Mouse (Mus musculus): ENCODE results near the gene Yif1a. TPM values are rescaled to one million over a fixed set of nuclear protein-coding genes. Genes with fewer than 3 reads are reported as not detected.

The Yif1a gene
- polyA plus RNA-seq, 1 experiment from 2014 or later, result 110 TPM

GRCm38 (mm10) chr19:5050047-5050905 lies 38.1 kb upstream of the Yif1a start, which contains the start of gene Rin1:
Rin1 (plus strand) TSS chr19:5050481.
- WGBS, result 18% methylated on average over 14 of the region's 14 CpGs
- H3K27ac ChIP-seq (ENCODE audit: low read length), result peak within 1 kb of the TSS; percentile 71

GRCm38 (mm10) chr19:5051031-5051430 lies 37.3 kb upstream of the Yif1a start:
- Histone ChIP-seq H3K9me3 (replicated peaks; ENCODE audit: control insufficient read depth, low read length) (no peaks in the 10 kb centered on the region), H3K4me2 (ENCODE audit: low read depth, low read length) (peak overlapping the region; percentile 58), H3K4me1 (ENCODE audit: control insufficient read depth, insufficient read depth, low read length) (peaks cover 19% of the 10 kb centered on the region), H3K36me3 (ENCODE audit: control insufficient read depth, insufficient read depth, low read length) (0 out of 2 replicates have a peak, but pooled peaks cover 3% of the 10 kb centered on the region), H3K27me3 (ENCODE audit: control insufficient read depth, insufficient read depth, low read length) (peaks cover 10% of the 10 kb centered on the region), H3K9ac (ENCODE audit: low read length) (peak overlapping the region; percentile 64), H3K27ac (ENCODE audit: low read length) (peak overlapping the region; percentile 51), H3K4me3 (replicated peaks; ENCODE audit: low read length) (peak overlapping the region; percentile 45)
- ATAC-seq (ENCODE audit: insufficient read depth, low FRiP score), result peak; percentile 52; the same call in 1 of the 2 replicates
- 12% methylated on average over 17 of the region's 17 CpGs for WGBS

More at GRCm38 (mm10) chr19:5050047-5050905, 38.1 kb upstream of the Yif1a start, which contains the start of gene Rin1:
- ATAC-seq (ENCODE audit: insufficient read depth, low FRiP score), result peak; percentile 70; the same call in 1 of the 2 replicates
- Histone ChIP-seq H3K4me1 (ENCODE audit: control insufficient read depth, insufficient read depth, low read length) (peaks cover 19% of the 10 kb centered on the region), H3K36me3 (ENCODE audit: control insufficient read depth, insufficient read depth, low read length) (0 out of 2 replicates have a peak, but pooled peaks cover 3% of the 10 kb centered on the region), H3K9me3 (replicated peaks; ENCODE audit: control insufficient read depth, low read length) (no peaks in the 10 kb centered on the region), H3K4me2 (ENCODE audit: low read depth, low read length) (peak within 1 kb of the TSS; percentile 58), H3K4me3 (replicated peaks; ENCODE audit: low read length) (peak within 1 kb of the TSS; percentile 45), H3K9ac (ENCODE audit: low read length) (peak within 1 kb of the TSS; percentile 64), H3K27me3 (ENCODE audit: control insufficient read depth, insufficient read depth, low read length) (peaks cover 10% of the 10 kb centered on the region)

GRCm38 (mm10) chr19:5051515-5051914 lies 36.8 kb upstream of the Yif1a start:
- Histone ChIP-seq H3K4me1 (ENCODE audit: control insufficient read depth, insufficient read depth, low read length) (peaks cover 22% of the 10 kb centered on the region), H3K36me3 (ENCODE audit: control insufficient read depth, insufficient read depth, low read length) (0 out of 2 replicates have a peak, but pooled peaks cover 3% of the 10 kb centered on the region), H3K27ac (ENCODE audit: low read length) (no peak overlapping the region), H3K27me3 (ENCODE audit: control insufficient read depth, insufficient read depth, low read length) (peaks cover 10% of the 10 kb centered on the region), H3K9me3 (replicated peaks; ENCODE audit: control insufficient read depth, low read length) (no peaks in the 10 kb centered on the region), H3K4me3 (replicated peaks; ENCODE audit: low read length) (peak overlapping the region; percentile 45), H3K4me2 (ENCODE audit: low read depth, low read length) (peak overlapping the region; percentile 58), H3K9ac (ENCODE audit: low read length) (peak overlapping the region; percentile 64)
- 62% methylated on average over 3 of the region's 3 CpGs for WGBS
- ATAC-seq (ENCODE audit: insufficient read depth, low FRiP score), result no peak

GRCm38 (mm10) chr19:5052166-5052822 lies 36.0 kb upstream of the Yif1a start:
- no peak for ATAC-seq (ENCODE audit: insufficient read depth, low FRiP score)
- WGBS, result 47% methylated on average over 25 of the region's 25 CpGs
- H3K27ac ChIP-seq (ENCODE audit: low read length), result no peak overlapping the region
- peak overlapping the region; percentile 46 for H3K9ac ChIP-seq (ENCODE audit: low read length)
- no peaks in the 10 kb centered on the region for H3K9me3 ChIP-seq (replicated peaks; ENCODE audit: control insufficient read depth, low read length)
- H3K4me3 ChIP-seq (replicated peaks; ENCODE audit: low read length), result no peak overlapping the region
- peaks cover 24% of the 10 kb centered on the region for H3K4me1 ChIP-seq (ENCODE audit: control insufficient read depth, insufficient read depth, low read length)
- H3K36me3 ChIP-seq (ENCODE audit: control insufficient read depth, insufficient read depth, low read length), result 0 out of 2 replicates have a peak, but pooled peaks cover 3% of the 10 kb centered on the region
- peaks cover 10% of the 10 kb centered on the region for H3K27me3 ChIP-seq (ENCODE audit: control insufficient read depth, insufficient read depth, low read length)
- H3K4me2 ChIP-seq (ENCODE audit: low read depth, low read length), result no peak overlapping the region

- H3K9me3 ChIP-seq (replicated peaks; ENCODE audit: control insufficient read depth, low read length), result no peaks in the 10 kb centered on the region
- peaks cover 10% of the 10 kb centered on the region for H3K27me3 ChIP-seq (ENCODE audit: control insufficient read depth, insufficient read depth, low read length)
- no peak overlapping the region for H3K27ac ChIP-seq (ENCODE audit: low read length)
- ATAC-seq (ENCODE audit: insufficient read depth, low FRiP score), result no peak
- peaks cover 27% of the 10 kb centered on the region for H3K4me1 ChIP-seq (ENCODE audit: control insufficient read depth, insufficient read depth, low read length)
- no peak overlapping the region for H3K4me2 ChIP-seq (ENCODE audit: low read depth, low read length)
- 64% methylated on average over 17 of the region's 17 CpGs for WGBS
- H3K4me3 ChIP-seq (replicated peaks; ENCODE audit: low read length), result no peak overlapping the region
- no peaks in the 10 kb centered on the region for H3K36me3 ChIP-seq (ENCODE audit: control insufficient read depth, insufficient read depth, low read length)
- no peak overlapping the region for H3K9ac ChIP-seq (ENCODE audit: low read length)
Observed at GRCm38 (mm10) chr19:5052853-5053252, 35.5 kb upstream of the Yif1a start.

- H3K4me3 ChIP-seq (replicated peaks; ENCODE audit: low read length), result no peak overlapping the region
- H3K27ac ChIP-seq (ENCODE audit: low read length), result no peak overlapping the region
- peaks cover 10% of the 10 kb centered on the region for H3K27me3 ChIP-seq (ENCODE audit: control insufficient read depth, insufficient read depth, low read length)
- H3K9me3 ChIP-seq (replicated peaks; ENCODE audit: control insufficient read depth, low read length), result no peaks in the 10 kb centered on the region
- no peak overlapping the region for H3K9ac ChIP-seq (ENCODE audit: low read length)
- ATAC-seq (ENCODE audit: insufficient read depth, low FRiP score), result no peak
- no peaks in the 10 kb centered on the region for H3K36me3 ChIP-seq (ENCODE audit: control insufficient read depth, insufficient read depth, low read length)
- WGBS, result 20% methylated on average over 9 of the region's 9 CpGs
- no peak overlapping the region for H3K4me2 ChIP-seq (ENCODE audit: low read depth, low read length)
- peaks cover 37% of the 10 kb centered on the region for H3K4me1 ChIP-seq (ENCODE audit: control insufficient read depth, insufficient read depth, low read length)
Observed at GRCm38 (mm10) chr19:5053909-5054308, 34.4 kb upstream of the Yif1a start.

- H3K4me3 ChIP-seq (replicated peaks; ENCODE audit: low read length), result no peak overlapping the region
- no peak for ATAC-seq (ENCODE audit: insufficient read depth, low FRiP score)
- H3K4me2 ChIP-seq (ENCODE audit: low read depth, low read length), result no peak overlapping the region
- 15% methylated on average over 6 of the region's 6 CpGs for WGBS
- no peak overlapping the region; the same call in 1 of the 2 replicates for H3K27ac ChIP-seq (ENCODE audit: low read length)
- H3K9ac ChIP-seq (ENCODE audit: low read length), result peak overlapping the region; percentile 20; the same call in 1 of the 2 replicates
- H3K36me3 ChIP-seq (ENCODE audit: control insufficient read depth, insufficient read depth, low read length), result no peaks in the 10 kb centered on the region
- no peaks in the 10 kb centered on the region for H3K9me3 ChIP-seq (replicated peaks; ENCODE audit: control insufficient read depth, low read length)
- H3K27me3 ChIP-seq (ENCODE audit: control insufficient read depth, insufficient read depth, low read length), result peaks cover 9% of the 10 kb centered on the region
- peaks cover 40% of the 10 kb centered on the region for H3K4me1 ChIP-seq (ENCODE audit: control insufficient read depth, insufficient read depth, low read length)
Observed at GRCm38 (mm10) chr19:5056251-5056650, 32.1 kb upstream of the Yif1a start.

- Histone ChIP-seq H3K27me3 (ENCODE audit: control insufficient read depth, insufficient read depth, low read length) (no peaks in the 10 kb centered on the region), H3K27ac (ENCODE audit: low read length) (peak overlapping the region; percentile 56), H3K4me2 (ENCODE audit: low read depth, low read length) (0 out of 2 replicates have a peak overlapping the region, but pooled peaks have one; percentile 10), H3K4me1 (ENCODE audit: control insufficient read depth, insufficient read depth, low read length) (peaks cover 40% of the 10 kb centered on the region), H3K9me3 (replicated peaks; ENCODE audit: control insufficient read depth, low read length) (no peaks in the 10 kb centered on the region), H3K9ac (ENCODE audit: low read length) (peak overlapping the region; percentile 32), H3K4me3 (replicated peaks; ENCODE audit: low read length) (no peak overlapping the region), H3K36me3 (ENCODE audit: control insufficient read depth, insufficient read depth, low read length) (no peaks in the 10 kb centered on the region)
- WGBS, result 25% methylated on average over 16 of the region's 16 CpGs
- ATAC-seq (ENCODE audit: insufficient read depth, low FRiP score), result no peak
Observed at GRCm38 (mm10) chr19:5057876-5058775, 30.2 kb upstream of the Yif1a start.

All from stomach, embryonic 16.5 days (tissue).